Mouse (Mus musculus): ENCODE data around the gene 1600012H06Rik. TPM values are rescaled to one million over a fixed set of nuclear protein-coding genes. Genes with fewer than 3 reads are reported as not detected.

The 1600012H06Rik gene
- polyA plus RNA-seq, 1 experiment from 2014 or later: 30.9 TPM

Other genes starting within 250 kb of the 1600012H06Rik start
- 55.6 and 59.1 TPM in 2 replicates for gene Thbs2, start 248.9 kb upstream of the 1600012H06Rik start, polyA plus RNA-seq (2014; fragmentation: Nextera tagmentation; extraction: Ambion mirVana)
- 6.1 and 9.5 TPM in 2 replicates for gene Wdr27, start within 50 bp of the 1600012H06Rik start, polyA plus RNA-seq (2014; fragmentation: Nextera tagmentation; extraction: Ambion mirVana)
- gene Phf10, start 18.1 kb downstream of the 1600012H06Rik start, polyA plus RNA-seq (2014; fragmentation: Nextera tagmentation; extraction: Ambion mirVana): 45.1 and 48.6 TPM in 2 replicates
- 5.7 and 9.4 TPM in 2 replicates for gene 9030025P20Rik, start 35.3 kb downstream of the 1600012H06Rik start, polyA plus RNA-seq (2014; fragmentation: Nextera tagmentation; extraction: Ambion mirVana)
- 1.6 TPM in 1 of 2 replicates, not detected in the other for gene Gm3417, start 35.6 kb downstream of the 1600012H06Rik start, polyA plus RNA-seq (2014; fragmentation: Nextera tagmentation; extraction: Ambion mirVana)
- gene Gm3435, start 67.0 kb downstream of the 1600012H06Rik start, polyA plus RNA-seq (2014; fragmentation: Nextera tagmentation; extraction: Ambion mirVana): 4.5 and 5.1 TPM in 2 replicates
- 61.9 and 75.4 TPM in 2 replicates for gene Ermard, start 98.0 kb downstream of the 1600012H06Rik start, polyA plus RNA-seq (2014; fragmentation: Nextera tagmentation; extraction: Ambion mirVana)
- gene Tcte3, start 98.3 kb downstream of the 1600012H06Rik start, polyA plus RNA-seq (2014; fragmentation: Nextera tagmentation; extraction: Ambion mirVana): 1.1 TPM in 1 of 2 replicates, not detected in the other
- 3.7 and 3.8 TPM in 2 replicates for gene Gm3448, start 98.4 kb downstream of the 1600012H06Rik start, polyA plus RNA-seq (2014; fragmentation: Nextera tagmentation; extraction: Ambion mirVana)

Data from intestine, embryonic 14.5 days (tissue).